Mouse (Mus musculus) cerebellum, adult 2 months (tissue): ENCODE data around the gene 1700013G24Rik.

Experiments used
- CTCF ChIP-seq: fragments of 200-500 bp; IDR thresholded peaks from 2 replicates; pipeline ENCODE4 v1.5.1; 2011; ENCODE audit warnings: low read depth, mild to moderate bottlenecking, control low read depth, low read length, moderate library complexity, borderline replicate concordance; ENCODE audit not compliant: insufficient read depth
- POLR2A ChIP-seq: fragments of 200-500 bp; IDR thresholded peaks from 2 replicates; pipeline ENCODE4 v1.6.1; 2011; ENCODE audit warnings: low read length, control low read depth, borderline replicate concordance; ENCODE audit not compliant: insufficient read depth

DNA sequence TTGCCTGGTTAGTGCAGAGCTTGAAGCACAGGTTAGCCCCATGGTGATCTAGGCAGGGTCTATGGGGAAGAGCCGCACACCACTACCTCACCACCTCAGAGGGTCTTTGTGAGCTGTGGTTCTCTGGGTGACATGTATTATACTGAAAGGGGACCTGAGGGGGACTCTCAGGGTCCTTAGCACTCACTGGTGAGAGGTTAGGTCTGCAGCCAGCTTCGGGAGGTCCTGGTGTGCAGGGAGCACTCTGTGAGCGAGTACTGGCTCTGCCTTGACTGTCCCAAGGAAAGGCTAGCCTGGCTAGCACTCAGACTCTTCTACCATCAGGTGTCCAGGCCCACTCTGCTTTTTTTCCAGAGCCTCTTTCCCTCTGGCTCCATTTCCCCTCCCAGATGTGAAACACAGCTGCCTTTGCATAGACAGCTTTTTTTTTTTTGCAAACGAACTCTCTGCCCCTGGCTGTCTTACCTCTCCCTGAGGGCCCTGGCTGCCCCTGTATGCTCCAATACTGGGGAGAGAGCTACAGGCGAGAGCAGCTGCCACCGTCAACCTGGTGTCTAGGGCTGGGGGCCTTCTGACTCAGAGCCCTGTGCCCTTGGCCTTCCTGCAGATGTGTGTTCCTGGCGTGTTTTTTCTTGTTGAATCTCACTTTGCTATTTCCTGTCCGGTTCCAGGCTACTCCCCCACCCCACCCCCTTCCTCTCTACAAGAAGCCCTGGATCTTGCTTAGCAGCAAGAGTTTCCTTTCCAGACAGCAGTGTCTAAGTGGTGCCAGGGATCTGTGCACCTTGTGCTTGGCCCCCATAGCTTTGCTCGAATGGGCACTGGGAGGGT, 45.0 kb downstream of the 1700013G24Rik start:
- no peak for TF ChIP-seq CTCF
- no peak for TF ChIP-seq POLR2A
